Mouse (Mus musculus) thymus, adult 18-20 months (tissue): ENCODE results near the gene Ccdc85c.
A peak's percentile ranks its signal among the peaks of the same experiment; 100 is the strongest.

Experiments
- DNase-seq, 2 experiments: peaks; one replicate each; pipeline ENCODE4 v3.0.0; 2022; ENCODE audit warnings: mixed read lengths in 2 of 2

Gene Ccdc85c

DNA sequence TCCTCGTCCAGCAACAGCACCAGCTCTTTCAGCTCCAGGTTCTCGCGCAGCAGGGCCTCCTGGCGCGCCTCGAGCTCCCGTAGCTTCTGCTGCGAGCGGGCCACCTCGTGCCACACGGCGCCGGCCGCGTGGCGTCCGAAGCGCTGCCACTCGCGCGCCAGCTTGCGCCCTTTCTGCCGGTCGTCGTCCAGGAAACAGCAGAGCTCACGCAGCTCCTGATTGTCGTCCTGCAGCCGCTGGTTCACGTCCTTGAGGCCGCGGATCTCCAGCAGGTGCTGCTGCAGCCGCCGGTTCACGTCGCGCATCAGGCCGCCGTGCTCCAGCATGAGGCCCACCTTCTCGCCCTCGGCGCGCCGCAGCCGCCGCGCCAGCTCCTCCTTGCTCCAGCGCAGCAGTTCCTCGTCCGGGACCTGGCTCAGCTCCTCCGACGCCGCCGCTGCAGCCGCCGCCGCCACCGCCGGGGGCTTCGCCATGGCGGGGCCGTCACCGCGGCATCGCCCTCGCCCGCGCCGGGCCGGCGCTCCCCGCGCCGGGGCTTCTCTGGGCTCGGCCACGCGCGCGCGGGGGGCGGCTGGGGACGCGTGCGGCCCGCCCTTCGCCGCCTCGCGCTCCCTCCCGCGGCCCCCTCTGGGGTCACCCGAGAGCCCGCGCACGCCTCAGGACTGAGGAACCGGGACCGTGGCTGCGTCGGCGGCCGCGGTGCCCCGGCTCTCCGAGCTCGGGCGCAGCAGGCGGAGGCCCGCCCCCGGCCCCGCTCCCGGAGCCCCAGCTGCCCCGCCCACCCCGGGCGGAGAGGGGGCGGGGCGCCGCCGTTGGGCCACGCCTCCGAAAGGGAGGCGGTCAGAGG lies at the start of gene Ccdc85c:
Ccdc85c (minus strand) TSS at position 765 of the 847 bp plus-strand sequence.
- DNase-seq, result peak; percentile 41 to 42

GRCm38 (mm10) chr12:108320096-108320495 lies 44.9 kb upstream of the Ccdc85c start:
- DNase-seq, result no peak

- no peak for DNase-seq
Measured at GRCm38 (mm10) chr12:108318499-108318898, 43.3 kb upstream of the Ccdc85c start.

DNA sequence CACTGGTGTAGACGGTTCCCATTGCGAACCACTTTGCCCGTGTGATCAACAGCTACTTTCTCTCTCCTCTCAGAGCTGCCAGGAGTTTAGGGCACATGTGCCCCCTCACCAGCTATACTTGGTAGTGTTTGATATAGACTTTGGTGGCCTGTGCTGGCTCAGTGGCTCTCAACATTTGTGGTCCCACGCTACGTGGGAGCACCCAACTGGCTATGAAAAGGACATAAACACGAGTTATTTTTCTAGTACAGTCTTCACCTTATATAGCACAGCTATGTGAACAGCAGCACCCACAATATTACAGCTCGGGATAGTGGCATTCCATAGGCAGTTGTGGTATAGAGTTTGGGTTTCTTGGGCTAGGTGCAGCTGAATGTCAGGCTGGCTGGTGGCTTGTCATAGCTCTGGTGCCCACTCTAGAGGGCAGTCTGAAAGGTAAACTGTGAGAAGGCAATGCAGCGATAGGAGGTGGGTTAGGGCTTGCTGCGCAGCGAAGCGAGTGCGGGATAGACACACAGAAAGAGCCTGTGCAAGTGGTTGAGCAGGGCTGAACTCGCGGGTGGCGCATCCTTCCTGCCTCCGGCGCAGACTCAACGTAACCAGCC lies 42.7 kb upstream of the Ccdc85c start:
- DNase-seq, result no peak

GRCm38 (mm10) chr12:108317201-108317738 lies 42.0 kb upstream of the Ccdc85c start:
- DNase-seq, result no peak

DNA sequence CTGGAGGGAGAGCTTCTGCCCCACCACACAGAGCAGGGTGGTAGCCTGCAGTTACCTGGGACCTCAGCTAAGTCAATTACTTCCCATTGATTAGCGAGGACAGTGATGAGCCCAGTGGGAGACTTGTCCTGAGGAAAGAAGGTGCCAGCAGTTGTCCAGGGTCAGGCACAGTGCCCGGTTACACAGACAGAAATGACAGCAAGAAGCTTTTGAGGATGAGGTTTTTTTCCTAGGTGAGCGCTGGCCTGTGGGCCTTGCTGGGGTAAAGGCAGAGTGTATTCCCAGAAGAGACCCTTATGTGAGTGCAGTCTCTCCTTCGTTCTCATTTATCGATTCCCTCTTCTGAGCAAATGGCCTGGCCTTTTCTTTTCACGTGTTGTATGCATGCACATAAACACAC lies 41.4 kb upstream of the Ccdc85c start:
- no peak for DNase-seq

DNA sequence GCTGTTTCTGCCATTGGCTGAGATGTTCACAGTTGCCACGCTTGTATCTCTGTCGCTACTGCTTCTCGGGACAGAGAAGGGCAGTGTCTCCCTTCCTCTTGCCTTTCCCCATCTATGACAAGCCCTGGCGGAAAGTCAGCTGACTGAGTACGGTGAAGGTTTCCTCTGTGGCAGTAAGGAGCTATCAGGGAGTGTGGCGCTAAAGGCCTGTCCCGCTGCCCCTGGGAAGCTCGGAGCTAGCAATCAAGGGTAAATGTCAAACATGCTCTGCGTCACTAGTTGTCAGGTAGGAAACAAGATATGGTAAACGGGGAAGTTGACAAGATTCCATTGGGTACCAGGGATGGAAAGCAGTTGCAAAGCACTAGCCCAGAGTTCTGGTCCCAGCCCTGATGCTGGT lies 40.6 kb upstream of the Ccdc85c start:
- no peak for DNase-seq

DNA sequence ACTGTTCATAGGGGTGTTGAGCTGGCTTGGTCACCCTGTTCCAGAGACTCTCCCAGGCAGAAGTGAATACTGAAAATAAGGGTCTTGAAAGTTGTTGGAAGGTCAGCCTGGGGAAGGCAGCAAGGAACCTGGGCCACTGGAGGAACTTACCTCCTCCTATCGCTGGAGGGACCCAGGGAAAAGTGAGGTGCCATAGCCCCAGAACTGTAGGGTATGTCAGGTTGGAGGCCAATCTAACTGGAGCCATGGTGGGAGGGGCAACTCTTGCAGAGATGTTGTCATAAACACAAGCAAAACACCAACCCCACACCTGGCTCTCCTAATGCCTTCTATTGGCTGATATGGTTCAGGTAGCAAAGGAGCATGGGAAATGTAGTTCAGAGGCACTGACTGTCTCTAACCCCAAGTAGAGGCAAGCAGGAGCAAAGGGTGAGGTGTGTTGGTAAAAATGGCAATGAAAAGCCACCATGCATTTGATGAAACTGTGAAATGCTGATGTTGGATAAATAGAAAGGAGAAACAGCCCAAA lies 38.1 kb upstream of the Ccdc85c start:
- DNase-seq, result no peak

GRCm38 (mm10) chr12:108312432-108312851 lies 37.2 kb upstream of the Ccdc85c start:
- no peak for DNase-seq

- DNase-seq, result no peak
Measured at GRCm38 (mm10) chr12:108311741-108312290, 36.6 kb upstream of the Ccdc85c start.

- no peak for DNase-seq
Measured at GRCm38 (mm10) chr12:108310456-108311027, 35.3 kb upstream of the Ccdc85c start.

- DNase-seq, result no peak
Measured at GRCm38 (mm10) chr12:108310041-108310440, 34.8 kb upstream of the Ccdc85c start.

DNA sequence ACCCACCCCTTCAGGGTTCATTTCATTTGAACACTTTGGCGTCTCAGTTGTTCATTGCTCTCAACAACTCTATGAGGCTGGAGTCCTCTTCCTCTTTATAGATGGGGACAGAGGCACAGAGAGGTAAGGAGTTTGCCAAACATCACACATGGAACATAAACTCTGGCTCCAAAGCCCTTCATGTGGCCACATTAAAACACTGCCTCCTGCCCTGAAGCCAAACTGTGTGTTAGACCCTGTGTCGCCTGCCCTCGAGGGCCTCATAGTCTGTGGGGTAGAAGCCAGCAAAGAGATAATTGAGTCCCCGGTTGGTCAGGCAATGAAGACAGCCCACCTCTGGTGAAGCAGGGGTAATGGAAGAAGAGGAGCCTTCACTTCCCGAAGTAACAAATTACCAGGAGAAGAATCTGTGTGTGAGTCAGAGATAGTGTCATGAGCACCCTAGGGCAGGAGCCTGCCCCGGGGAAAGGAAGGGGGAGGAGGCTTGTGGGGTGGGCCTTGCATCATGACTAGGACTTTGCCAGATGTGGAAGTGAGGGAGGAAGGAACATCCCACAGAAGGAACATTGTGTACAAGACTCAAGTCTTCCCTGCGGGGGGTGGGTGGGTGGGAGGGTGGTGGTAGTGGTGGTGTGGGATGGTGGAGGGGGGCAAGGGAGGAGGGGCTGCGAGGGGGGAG lies 34.0 kb upstream of the Ccdc85c start:
- DNase-seq, result no peak

GRCm38 (mm10) chr12:108308363-108308856 lies 33.2 kb upstream of the Ccdc85c start:
- DNase-seq, result no peak

- DNase-seq, result peak in 1 of 2 experiments; percentile 15
Measured at GRCm38 (mm10) chr12:108307553-108307952, 32.3 kb upstream of the Ccdc85c start.

GRCm38 (mm10) chr12:108305812-108306794 lies 30.9 kb upstream of the Ccdc85c start, which contains the start of gene Hhipl1:
Hhipl1 (plus strand) TSS chr12:108306270.
- no peak for DNase-seq

GRCm38 (mm10) chr12:108305172-108305571 lies 29.9 kb upstream of the Ccdc85c start:
- no peak for DNase-seq

- DNase-seq, result no peak
Measured at GRCm38 (mm10) chr12:108303778-108304365, 28.6 kb upstream of the Ccdc85c start.

- no peak for DNase-seq
Measured at GRCm38 (mm10) chr12:108301006-108301405, 25.8 kb upstream of the Ccdc85c start.

GRCm38 (mm10) chr12:108297033-108297432 lies 21.8 kb upstream of the Ccdc85c start:
- no peak for DNase-seq
